Mouse (Mus musculus) adipocyte (in vitro differentiated cells): Measurements from ENCODE around the gene Ccdc34.
A peak's percentile ranks its signal among the peaks of the same experiment; 100 is the strongest.

Experiments used
- DNase-seq: peaks from one replicate; pipeline ENCODE4 v3.0.0-alpha.2; 2016; ENCODE audit warnings: low spot score

Ccdc34 gene

DNA sequence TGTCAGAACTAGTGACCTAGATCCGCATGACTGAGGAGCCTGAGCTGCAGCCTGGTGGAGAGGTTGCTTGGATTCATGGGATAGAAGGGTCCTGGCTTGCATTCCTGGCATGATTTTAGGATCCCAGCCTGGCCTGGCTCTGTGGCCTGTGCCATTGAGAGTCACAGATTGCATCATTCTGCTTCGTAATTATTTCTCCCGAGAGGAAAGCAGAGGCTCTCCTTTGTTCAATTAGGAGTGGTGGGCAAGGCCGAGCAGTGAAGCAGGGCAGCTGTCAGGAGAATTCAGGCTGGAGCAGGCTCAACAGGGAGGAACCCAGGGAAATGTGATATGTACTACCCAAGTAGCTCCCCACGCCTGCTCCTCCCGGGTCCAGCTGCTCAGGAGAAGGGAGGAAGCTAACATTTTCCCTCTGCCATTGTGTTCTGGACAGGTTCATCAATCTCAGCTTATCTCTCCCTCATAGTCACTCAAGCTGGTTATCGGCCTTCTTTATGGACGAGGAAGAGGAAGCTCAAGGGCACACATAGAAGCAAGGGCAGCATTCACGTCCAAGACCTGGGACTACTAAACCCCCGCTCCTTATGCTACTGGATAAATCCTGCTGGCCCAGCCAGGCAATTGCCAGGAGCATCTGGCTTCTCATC lies 162.2 kb downstream of the Ccdc34 start:
- peak; percentile 63 for DNase-seq

GRCm38 (mm10) chr2:110180316-110180670 lies 162.7 kb downstream of the Ccdc34 start:
- no peak for DNase-seq

DNA sequence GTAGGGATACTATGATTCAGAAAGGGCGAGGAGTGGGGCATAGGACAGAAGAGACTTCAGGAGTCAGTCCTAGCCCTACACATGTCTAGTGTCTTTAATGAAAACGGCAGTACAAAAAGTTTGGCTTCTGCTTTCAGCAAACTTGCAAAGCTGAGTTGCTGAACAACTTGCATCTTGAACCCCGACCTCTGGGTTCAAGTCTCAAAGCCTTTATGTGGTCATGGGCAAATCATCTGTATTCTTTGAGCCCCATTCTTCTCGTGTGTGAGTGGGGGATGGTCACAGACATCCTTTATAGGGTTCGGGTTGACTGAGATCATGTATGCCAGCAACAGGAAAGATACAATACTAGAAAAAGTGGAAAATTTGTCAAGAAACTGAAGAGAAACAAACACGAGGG lies 164.0 kb downstream of the Ccdc34 start:
- DNase-seq = no peak

DNA sequence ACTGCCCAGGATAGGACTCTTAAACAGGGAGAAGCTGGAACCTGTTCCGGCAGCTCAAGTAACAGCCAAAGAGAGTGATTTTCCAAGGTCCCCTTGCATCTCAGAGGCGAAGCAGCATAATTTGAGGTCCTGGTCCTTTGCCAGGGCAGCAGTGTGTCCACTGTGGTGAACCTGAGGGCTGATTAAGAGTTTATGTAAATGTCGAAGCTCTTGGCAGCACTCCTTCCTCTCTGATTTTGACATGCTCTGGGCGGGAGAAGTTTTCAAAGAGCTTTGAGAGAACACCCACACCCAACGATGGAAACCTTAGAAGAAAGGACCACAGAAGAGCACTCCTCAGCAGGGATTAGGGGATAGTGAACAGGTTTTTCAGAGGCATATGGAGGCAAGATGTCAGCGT lies 164.6 kb downstream of the Ccdc34 start:
- DNase-seq = no peak

DNA sequence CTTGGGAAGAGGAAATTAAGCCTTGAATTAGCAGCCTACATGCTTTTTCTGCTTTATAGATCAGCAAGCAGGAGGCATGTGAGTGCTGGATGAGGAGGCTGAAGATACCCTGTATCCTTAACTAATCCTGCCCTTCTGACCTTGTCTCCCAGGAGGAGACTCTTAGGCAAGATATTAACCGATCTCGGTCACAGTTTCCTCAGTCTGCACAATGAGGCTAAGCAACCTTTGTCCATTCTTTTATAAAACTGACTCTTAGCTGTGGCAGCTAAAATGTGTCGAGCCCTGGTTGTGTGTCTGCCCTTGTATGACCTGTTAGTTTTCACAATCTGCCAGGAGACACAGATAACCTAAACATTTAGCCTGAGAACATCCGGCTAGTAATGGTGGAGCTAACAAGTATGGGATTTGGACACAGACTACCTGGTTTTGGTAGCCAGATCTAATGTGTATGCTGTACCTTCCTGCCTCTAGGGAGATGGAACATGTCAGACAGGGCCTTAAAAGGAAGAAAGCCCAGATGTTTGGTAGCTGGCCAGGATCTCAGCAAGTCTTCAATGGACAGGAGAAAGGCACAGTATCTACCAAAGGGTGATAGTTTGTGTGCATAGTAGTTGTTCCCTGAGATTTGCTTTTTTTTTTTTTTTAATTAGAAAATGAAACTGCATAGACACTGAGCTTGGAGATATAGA lies 165.3 kb downstream of the Ccdc34 start:
- no peak for DNase-seq

GRCm38 (mm10) chr2:110184071-110184470 lies 166.5 kb downstream of the Ccdc34 start:
- DNase-seq = no peak

- peak; percentile 66 for DNase-seq
Observed at GRCm38 (mm10) chr2:110186427-110186980, 168.9 kb downstream of the Ccdc34 start.

- no peak for DNase-seq
Observed at GRCm38 (mm10) chr2:110188696-110189397, 171.2 kb downstream of the Ccdc34 start.

- DNase-seq = no peak
Observed at GRCm38 (mm10) chr2:110190416-110190815, 172.8 kb downstream of the Ccdc34 start.

DNA sequence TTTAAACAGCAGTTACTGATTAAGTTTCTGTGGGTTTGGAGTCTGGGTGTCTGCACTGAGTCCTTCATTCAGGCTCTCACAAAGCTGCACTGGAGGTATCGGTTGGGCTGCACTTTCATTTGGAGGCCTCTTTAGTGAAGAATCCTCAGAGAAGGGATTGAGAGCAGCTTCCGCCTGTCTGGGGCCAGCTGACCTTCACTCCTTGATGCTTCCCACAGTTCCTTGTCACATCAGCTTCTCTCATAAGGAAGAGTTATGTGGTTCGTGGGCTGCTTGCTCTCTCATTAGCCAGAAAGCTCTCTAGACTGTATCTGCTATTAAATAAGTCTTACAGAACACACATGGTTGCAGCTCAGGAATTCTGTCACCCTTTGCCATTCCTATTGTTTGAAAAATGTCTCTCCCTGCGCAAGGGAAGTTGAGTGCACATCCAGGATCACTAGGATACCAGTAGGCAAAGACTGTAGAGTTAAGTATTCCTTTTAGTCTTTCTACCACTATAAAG lies 173.6 kb downstream of the Ccdc34 start:
- DNase-seq = no peak

DNA sequence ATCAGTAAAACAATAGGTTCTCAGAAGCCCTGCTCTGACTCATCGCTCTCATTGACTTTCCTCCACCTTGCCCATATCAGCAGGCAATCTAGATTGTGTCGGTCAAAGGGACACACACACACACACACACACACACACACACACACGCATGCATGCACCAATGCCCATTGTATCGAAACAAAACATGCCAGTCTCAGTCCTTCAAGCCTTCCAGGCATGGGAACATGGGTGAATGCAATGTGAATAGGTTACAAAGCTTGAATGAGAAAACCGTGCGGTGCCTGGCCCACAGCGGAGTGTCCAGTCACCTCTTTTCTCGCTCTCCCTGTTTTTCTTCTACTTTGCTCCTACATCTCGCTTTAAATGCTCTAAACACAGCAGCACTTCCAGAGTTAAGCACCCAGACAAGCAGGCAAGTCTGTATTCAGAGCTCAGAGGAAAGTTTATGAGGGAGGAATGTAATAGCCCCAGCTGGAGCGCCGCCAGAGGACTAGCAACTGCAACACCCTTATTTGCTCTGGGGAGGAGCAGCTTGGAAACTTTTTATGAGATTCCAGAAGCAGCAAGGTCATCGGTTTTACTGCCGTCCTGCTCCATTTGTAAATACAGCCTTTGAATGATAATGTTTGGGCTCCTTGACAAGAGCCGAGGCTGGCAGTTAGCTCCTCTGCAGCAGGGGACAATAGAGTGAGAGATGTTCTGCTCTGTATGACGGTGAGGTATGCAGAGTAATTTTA lies 174.5 kb downstream of the Ccdc34 start:
- DNase-seq = peak; percentile 74

- DNase-seq = no peak
Observed at GRCm38 (mm10) chr2:110192702-110193312, 175.2 kb downstream of the Ccdc34 start.

DNA sequence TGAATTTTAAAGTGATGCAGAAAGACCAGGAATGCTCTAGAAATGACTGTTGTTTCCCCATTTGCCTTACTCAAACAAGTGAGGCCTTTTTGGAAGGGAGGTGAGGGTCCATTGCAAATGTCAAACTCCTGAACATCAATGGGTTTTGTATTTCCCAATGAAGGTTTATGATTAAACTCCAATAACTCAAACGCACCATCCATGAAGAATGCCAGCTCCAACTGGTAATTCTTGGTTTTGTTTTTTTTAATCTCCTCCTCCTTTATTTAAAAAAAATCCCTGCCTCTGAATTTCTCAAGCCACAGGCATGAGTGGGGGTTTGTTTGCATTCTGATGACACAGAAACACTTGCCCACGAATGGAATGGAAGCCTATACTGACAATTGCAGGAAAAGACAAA lies 178.9 kb downstream of the Ccdc34 start:
- DNase-seq = no peak

DNA sequence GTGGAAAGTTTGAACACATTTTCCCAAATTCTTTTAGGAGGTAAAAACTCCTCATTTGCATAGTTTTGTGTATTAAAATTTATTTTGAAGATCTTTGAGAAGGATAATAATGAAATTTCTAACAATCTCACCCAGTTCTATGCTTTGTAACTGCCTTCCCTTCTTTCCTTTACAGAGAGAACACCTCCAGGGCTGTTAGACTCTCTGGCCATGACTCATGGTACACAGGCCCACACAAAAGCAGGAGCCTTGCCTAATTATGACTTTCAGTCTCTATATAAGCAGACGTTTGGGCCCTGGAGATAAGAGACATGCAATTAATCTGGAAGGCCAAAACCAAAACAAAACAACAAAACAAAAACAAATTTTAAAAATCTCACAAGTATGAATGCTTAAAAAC lies 182.0 kb downstream of the Ccdc34 start:
- no peak for DNase-seq

- no peak for DNase-seq
Observed at GRCm38 (mm10) chr2:110201770-110202169, 184.2 kb downstream of the Ccdc34 start.

DNA sequence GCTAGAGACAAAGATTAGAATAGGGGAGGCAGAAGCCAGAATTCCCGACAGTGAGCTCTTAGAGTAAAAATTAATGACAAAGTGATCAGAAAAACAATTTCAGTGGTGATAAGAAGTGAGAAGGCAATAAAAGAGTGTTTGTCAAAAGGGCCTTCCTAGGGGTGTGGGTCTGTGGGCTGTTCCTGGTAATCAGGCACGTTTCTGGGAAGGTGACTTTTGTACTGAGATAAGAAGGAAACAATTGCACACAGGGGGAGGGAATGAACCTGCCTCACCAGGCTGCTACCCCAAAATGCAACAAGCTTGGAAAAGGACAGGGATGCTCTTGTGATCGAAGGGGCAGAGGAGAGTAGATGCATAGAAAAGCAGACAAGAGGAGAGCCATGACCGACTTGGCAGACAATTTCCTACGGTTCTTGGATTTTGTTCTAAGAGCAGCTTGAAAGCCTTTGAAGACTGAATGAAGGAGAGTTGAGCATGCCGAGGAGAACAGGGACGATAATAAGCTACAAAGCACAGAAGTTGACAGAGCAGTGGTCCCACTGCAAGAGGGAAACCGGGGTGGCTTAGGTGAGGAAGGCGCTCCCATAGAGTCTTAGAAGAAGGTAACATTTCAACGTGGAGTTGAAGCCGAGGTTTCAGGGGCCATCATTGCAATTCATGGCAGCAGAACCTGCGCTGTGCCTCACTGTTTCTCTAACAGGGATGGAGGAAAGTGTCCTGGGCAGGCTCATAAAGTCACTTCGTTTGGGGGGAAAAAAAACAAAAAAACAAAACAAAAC lies 185.3 kb downstream of the Ccdc34 start:
- DNase-seq = no peak

DNA sequence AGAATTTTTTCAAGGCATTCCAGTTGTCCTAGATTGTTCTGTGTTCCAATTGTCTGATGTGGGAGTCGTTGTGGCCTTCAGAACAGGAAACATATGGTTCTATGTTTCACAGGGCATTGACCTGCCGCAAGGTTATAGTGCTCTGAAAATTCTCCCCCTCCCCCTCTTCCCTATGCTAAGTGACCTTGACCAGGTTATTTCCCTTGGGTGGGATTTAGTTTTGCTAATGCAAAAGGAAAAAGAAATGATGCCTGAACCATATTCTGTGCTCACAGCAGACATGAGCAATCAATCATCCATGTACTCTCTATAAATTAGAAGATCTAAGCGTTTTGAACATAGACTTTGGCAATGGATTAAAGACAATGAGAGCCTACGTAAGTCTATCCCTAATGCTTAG lies 186.6 kb downstream of the Ccdc34 start:
- no peak for DNase-seq

GRCm38 (mm10) chr2:110204705-110205318 lies 187.2 kb downstream of the Ccdc34 start:
- DNase-seq = peak; percentile 89

DNA sequence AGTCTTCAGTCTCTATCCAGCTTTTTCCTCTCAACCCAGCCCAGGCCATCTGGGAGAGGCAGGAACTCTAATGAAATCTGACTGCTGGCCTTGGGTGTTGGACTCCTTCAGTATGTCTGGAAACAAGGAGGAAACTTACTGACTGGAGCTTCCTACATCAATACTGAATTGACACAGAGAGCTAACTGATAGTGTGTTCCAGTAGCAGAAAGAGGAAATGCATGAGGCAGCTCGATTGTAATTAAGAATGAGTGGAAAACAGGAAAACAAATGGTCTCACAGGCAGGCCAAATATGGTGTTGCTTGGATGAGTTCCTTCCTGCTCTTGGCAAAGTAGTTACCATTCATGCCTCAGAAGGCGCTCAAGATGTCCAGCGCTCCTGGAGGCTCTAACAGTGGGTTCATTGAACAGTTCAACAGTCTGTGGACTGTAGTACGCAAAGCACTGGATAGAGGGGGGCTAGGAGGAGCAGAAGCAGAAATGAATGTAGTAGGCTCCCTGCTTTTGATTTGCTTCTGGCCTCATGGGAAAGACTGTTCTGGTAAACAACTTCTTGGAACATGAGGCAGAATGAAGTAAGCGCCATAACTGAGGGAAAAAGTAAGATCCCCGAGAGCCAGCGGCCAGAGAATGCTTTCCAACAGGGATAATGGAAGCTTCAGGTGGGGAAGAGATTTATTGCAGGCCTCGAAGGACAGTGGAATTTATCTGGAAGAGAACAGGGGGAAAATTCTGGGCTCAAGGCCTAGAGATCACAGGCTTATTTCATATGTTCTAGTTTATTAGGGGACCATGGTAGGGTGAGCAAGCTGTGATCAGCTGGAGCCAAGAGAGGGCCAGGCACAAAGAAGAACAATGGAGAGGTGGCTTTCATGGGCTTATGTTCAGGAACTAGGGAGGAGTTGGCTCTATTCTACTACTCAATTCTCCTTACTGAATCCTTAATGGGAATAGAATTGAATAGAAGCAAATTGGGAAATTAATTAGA lies 193.2 kb downstream of the Ccdc34 start:
- DNase-seq = peak; percentile 44
